Mouse (Mus musculus) midbrain, embryonic 16.5 days (tissue): ENCODE data around the gene Pkp2. TPM values are rescaled to one million over a fixed set of nuclear protein-coding genes. Genes with fewer than 3 reads are reported as not detected.
"Not testable (repeated sequence)": the region's sequence is repeated elsewhere in the genome, so short reads cannot be mapped to it uniquely, and the experiment has no call there.

Experiments used
- ATAC-seq: fragments of 200-750 bp; cut with Nextera tagmentation; 2 replicates; pipeline ENCODE4 v1.8.0; 2017; ENCODE audit warnings: moderate TSS enrichment
- H3K27ac ChIP-seq: fragments of 300-500 bp; sonication (generic); 2 replicates; pipeline ENCODE4 v1.5.1; 2014; ENCODE audit warnings: mild to moderate bottlenecking, low read length, mixed read lengths
- H3K27me3 ChIP-seq: fragments of 300-500 bp; sonication (generic); 2 replicates; pipeline ENCODE4 v1.6.1; 2014; ENCODE audit warnings: low read depth, low read length, mixed read lengths; ENCODE audit not compliant: control insufficient read depth, insufficient read depth
- H3K36me3 ChIP-seq: fragments of 300-500 bp; sonication (generic); 2 replicates; pipeline ENCODE4 v1.6.1; 2014; ENCODE audit warnings: mild to moderate bottlenecking, low read length, moderate library complexity, mixed read lengths; ENCODE audit not compliant: control insufficient read depth, insufficient read depth
- H3K4me1 ChIP-seq: fragments of 300-500 bp; sonication (generic); 2 replicates; pipeline ENCODE4 v1.6.1; 2014; ENCODE audit warnings: mild to moderate bottlenecking, low read length, mixed read lengths; ENCODE audit not compliant: control insufficient read depth, insufficient read depth
- H3K4me2 ChIP-seq: fragments of 300-500 bp; sonication (generic); 2 replicates; pipeline ENCODE4 v1.6.1; 2014; ENCODE audit warnings: mild to moderate bottlenecking, low read length, mixed read lengths
- H3K4me3 ChIP-seq: fragments of 300-500 bp; sonication (generic); 2 replicates; pipeline ENCODE4 v1.5.1; 2014; ENCODE audit warnings: low read depth, mild to moderate bottlenecking, low read length, moderate library complexity, mixed read lengths
- H3K9ac ChIP-seq: fragments of 300-500 bp; sonication (generic); 2 replicates; pipeline ENCODE4 v1.6.1; 2014; ENCODE audit warnings: low read depth, low read length, mixed read lengths
- H3K9me3 ChIP-seq: fragments of 300-500 bp; sonication (generic); replicated peaks from 2 replicates; pipeline ENCODE4 v1.6.1; 2014; ENCODE audit warnings: mild to moderate bottlenecking, low read length, mixed read lengths; ENCODE audit not compliant: control insufficient read depth, poor library complexity, severe bottlenecking
- WGBS: fragments of 180-500 bp; shearing (Covaris S2); extraction: QIAGEN DNeasy Blood & Tissue Kit; methylation state at CpG from one replicate; pipeline ENCODE4 v1.1.7; 2014; 5-methylcytosine and 5-hydroxymethylcytosine counted together
- polyA plus RNA-seq: library from polyadenylated mRNA; unstranded; fragments of >200 nt; fragmentation: Nextera tagmentation; extraction: Ambion mirVana; gene quantifications from 2 replicates; pipeline ENCODE4 v1.2.1, GENCODE M21; 2015

Pkp2 gene
- polyA plus RNA-seq, 1 experiment from 2014 or later: 0.85 TPM

DNA sequence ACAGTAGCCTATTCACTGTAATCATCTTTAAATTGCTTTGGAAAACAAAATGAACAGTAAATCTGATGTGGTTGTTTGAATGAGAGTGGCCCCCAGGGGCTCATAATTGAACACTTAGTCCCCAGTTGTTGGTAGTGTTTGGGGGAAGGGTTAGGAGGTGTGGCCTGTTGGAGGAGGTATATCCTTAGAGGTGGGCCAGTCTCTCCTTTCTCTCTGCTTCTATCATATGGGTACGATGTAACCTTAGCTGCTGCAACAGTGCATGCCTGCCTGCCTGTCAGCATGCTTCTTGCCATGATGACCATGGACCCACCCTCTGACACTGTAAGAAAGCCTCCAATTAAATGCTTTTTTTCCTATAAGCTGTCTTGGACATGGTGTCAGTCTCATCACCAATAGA, 9.5 kb downstream of the Pkp2 start:
- H3K4me3 ChIP-seq: no peak overlapping the region
- H3K27ac ChIP-seq: no peak overlapping the region
- H3K4me1 ChIP-seq: no peaks in the 10 kb centered on the region
- no peaks in the 10 kb centered on the region for H3K27me3 ChIP-seq
- no peak for ATAC-seq
- no peak overlapping the region for H3K9ac ChIP-seq
- no peaks in the 10 kb centered on the region for H3K36me3 ChIP-seq
- 79% methylated on average over 1 of the region's 1 CpGs for WGBS
- H3K4me2 ChIP-seq: no peak overlapping the region
- no peaks in the 10 kb centered on the region for H3K9me3 ChIP-seq

DNA sequence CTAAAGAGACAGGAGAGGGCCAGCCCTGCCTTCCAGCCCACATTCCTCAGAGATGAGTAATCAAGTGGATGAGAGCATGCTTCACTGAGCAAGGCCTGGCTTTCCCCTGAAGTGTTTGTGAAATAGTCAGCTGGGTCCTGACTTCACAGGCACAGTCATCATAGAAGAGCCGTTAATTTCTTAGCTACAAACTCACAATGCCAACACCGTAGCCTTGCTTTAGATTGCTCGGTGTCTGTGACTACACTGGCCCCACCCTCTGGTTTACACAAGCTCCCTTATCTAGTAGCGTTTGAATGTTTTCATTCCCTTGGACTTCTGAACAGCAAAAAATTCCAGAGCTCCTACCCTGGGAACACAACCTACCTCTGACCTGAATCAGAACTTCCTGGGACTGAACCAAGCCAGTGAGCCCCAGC, 11.4 kb downstream of the Pkp2 start:
- H3K4me2 ChIP-seq: no peak overlapping the region
- H3K27me3 ChIP-seq: no peaks in the 10 kb centered on the region
- ATAC-seq: no peak
- no peak overlapping the region for H3K9ac ChIP-seq
- H3K27ac ChIP-seq: no peak overlapping the region
- H3K4me1 ChIP-seq: no peaks in the 10 kb centered on the region
- whole genome bisulfite sequencing: 19% methylated on average over 4 of the region's 4 CpGs
- no peak overlapping the region for H3K4me3 ChIP-seq
- no peaks in the 10 kb centered on the region for H3K9me3 ChIP-seq
- no peaks in the 10 kb centered on the region for H3K36me3 ChIP-seq

DNA sequence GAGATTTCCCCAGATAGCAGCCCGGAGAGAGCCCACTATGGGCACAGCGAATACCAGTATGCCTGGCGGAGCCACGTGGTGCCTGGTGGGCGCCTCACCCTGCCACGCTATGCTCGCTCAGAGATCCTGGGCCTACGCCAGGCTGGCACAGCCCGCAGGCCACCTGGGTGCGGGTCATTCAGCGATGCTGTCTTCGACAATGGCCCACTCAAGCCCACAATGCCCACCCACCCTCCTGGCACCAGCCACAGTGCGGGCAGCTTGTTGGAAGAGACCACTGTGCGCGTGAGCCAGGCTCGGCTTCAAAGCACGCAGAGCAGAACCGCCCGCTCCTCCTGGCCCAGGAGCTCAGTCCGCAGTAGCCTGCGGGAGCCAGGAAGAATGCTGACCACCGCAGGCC, 12.7 kb downstream of the Pkp2 start:
- no peak overlapping the region for H3K9ac ChIP-seq
- no peak overlapping the region for H3K27ac ChIP-seq
- H3K9me3 ChIP-seq: no peaks in the 10 kb centered on the region
- H3K27me3 ChIP-seq: no peaks in the 10 kb centered on the region
- no peak overlapping the region for H3K4me3 ChIP-seq
- WGBS: 93% methylated on average over 22 of the region's 22 CpGs
- ATAC-seq: no peak
- H3K4me1 ChIP-seq: no peaks in the 10 kb centered on the region
- no peaks in the 10 kb centered on the region for H3K36me3 ChIP-seq
- no peak overlapping the region for H3K4me2 ChIP-seq

DNA sequence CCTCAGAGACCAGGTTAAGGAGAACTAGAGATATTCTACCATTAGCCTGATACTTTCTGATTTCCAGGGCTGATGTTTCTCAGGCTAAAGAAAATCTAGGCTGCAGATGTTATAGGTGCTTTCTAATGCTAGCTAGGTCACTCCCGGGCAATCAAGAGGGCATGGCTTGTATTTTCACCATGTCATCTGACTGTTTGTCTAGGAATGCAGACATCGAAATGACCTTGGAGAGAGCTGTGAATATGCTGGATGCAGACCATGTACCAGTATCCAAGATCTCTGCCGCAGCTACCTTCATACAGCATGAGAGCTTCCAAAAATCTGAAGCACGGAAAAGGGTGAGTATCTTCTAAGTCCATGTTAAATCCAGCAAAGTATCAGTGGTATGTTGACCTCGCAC, 17.3 kb downstream of the Pkp2 start:
- WGBS: 97% methylated on average over 5 of the region's 5 CpGs
- no peak for ATAC-seq
- H3K27ac ChIP-seq: no peak overlapping the region
- H3K27me3 ChIP-seq: no peaks in the 10 kb centered on the region
- H3K9ac ChIP-seq: no peak overlapping the region
- H3K4me2 ChIP-seq: no peak overlapping the region
- no peak overlapping the region for H3K4me3 ChIP-seq
- H3K36me3 ChIP-seq: no peaks in the 10 kb centered on the region
- H3K4me1 ChIP-seq: no peaks in the 10 kb centered on the region
- no peaks in the 10 kb centered on the region for H3K9me3 ChIP-seq

DNA sequence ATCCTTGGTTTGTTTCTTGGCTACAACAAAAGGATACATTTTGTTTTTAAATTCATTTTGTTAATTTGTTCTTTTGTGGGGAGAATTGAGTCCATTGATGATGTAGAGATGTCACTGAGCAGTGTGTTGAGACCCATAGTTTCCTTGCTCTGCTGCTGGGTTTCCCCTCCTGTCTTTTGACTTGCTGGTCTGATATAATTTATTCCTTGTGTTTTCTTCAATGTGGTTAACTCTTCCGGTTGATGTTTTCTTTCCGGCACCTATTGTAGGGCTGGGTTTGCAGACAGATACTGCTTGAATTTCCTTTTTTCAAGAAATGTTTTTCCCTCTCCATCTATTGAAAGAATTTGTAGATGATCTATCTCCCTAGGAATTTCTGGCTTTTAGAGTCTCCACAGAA, 20.8 kb downstream of the Pkp2 start:
- no peak for ATAC-seq
- H3K27me3 ChIP-seq: no peaks in the 10 kb centered on the region
- H3K27ac ChIP-seq: no peak overlapping the region
- no peaks in the 10 kb centered on the region for H3K36me3 ChIP-seq
- no peak overlapping the region for H3K9ac ChIP-seq
- no peak overlapping the region for H3K4me3 ChIP-seq
- 91% methylated on average over 2 of the region's 2 CpGs for WGBS
- H3K4me1 ChIP-seq: no peaks in the 10 kb centered on the region
- H3K9me3 ChIP-seq: no peaks in the 10 kb centered on the region
- H3K4me2 ChIP-seq: no peak overlapping the region

DNA sequence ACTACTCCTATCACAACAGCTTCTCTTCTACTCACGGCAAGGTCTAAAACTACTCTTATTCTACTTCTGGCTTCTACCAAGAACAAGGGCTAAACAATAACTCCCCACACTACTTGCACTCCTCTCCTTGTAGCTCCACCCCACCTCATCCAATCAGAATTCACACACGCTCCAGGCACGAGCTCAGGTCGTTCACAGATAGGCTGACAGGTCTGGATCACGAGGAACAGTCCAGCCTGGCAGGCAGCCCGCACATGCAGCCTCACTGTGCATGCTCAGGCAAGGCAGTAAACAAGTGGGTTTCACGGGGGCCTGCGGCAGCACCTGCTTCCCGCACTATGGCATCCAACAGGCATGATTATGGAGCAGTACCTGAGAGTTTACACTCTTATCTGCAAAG, 23.6 kb downstream of the Pkp2 start:
- not testable (repeated sequence) for H3K9me3 ChIP-seq, H3K4me1 ChIP-seq, H3K36me3 ChIP-seq, H3K9ac ChIP-seq, H3K4me3 ChIP-seq, H3K27ac ChIP-seq, ATAC-seq, H3K27me3 ChIP-seq, H3K4me2 ChIP-seq
- 86% methylated on average over 9 of the region's 9 CpGs for WGBS

DNA sequence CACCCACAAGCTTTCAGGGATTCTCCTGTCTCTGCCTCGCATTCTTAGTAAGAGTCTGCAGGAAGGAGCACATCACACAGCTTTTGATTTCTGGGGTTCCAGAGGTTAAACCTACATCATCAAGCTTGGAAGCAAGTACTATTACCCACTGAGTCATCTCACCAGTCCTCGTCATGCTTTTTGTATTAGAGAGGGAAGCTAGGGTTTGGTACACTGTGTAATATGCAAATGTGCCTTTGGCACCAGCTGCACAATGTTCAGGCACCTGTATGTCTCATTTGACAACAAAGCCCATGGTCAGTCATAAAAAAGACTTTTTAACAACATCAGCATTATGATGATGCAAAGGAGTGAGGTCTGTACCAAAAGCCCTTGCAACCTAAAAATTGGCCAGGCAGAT, 25.2 kb downstream of the Pkp2 start:
- ATAC-seq: no peak
- Histone ChIP-seq H3K4me1 (no peaks in the 10 kb centered on the region), H3K9me3 (no peaks in the 10 kb centered on the region), H3K4me2 (no peak overlapping the region), H3K4me3 (no peak overlapping the region), H3K36me3 (no peaks in the 10 kb centered on the region), H3K9ac (no peak overlapping the region), H3K27me3 (no peaks in the 10 kb centered on the region), H3K27ac (no peak overlapping the region)
- 87% methylated on average over 2 of the region's 2 CpGs for WGBS

DNA sequence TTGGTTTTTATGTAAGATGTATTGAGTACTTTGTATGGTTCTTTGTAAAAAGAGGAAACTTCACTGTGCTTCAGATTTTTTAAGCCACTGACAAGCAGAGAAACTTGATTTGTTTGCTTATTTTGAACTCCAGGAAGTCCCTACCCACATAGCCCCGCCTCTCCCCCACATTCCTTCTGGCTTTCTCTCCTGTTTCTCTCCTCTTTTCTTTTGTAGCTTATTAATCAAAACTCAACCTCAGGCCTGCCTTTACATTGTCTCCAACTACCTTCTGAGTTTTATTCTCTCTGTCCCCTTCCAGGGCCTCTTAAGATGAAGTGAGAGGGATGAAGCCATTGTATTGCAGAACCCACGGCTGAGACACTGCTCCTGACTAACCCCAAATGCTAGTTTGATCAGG, 31.6 kb downstream of the Pkp2 start:
- no peak overlapping the region for H3K27ac ChIP-seq
- no peaks in the 10 kb centered on the region for H3K27me3 ChIP-seq
- no peaks in the 10 kb centered on the region for H3K9me3 ChIP-seq
- no peaks in the 10 kb centered on the region for H3K36me3 ChIP-seq
- 55% methylated on average over 2 of the region's 2 CpGs for WGBS
- H3K4me3 ChIP-seq: no peak overlapping the region
- no peak for ATAC-seq
- H3K9ac ChIP-seq: no peak overlapping the region
- H3K4me2 ChIP-seq: no peak overlapping the region
- no peaks in the 10 kb centered on the region for H3K4me1 ChIP-seq

DNA sequence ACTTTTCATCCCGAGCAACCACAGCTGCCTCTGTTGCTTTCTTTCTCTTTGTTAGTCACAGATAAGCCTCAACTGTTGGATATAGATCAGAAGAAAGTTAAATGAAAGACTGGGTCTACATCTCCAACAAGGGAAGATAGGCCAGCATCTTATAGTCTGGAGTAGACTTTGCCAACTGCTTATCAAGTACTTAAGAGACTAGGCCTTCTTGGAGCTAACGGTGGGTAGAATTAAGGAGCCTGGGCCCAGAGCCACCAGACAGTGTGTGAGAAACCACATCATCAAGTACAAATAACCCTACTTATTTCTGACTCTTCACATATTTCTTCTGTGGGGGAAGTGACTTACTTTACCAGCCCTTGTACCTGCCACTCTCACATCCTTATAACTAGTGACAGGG, 37.4 kb downstream of the Pkp2 start:
- no peak overlapping the region for H3K27ac ChIP-seq
- H3K4me2 ChIP-seq: no peak overlapping the region
- ATAC-seq: no peak
- no peaks in the 10 kb centered on the region for H3K9me3 ChIP-seq
- no peak overlapping the region for H3K9ac ChIP-seq
- no peak overlapping the region for H3K4me3 ChIP-seq
- H3K4me1 ChIP-seq: no peaks in the 10 kb centered on the region
- H3K36me3 ChIP-seq: no peaks in the 10 kb centered on the region
- WGBS: 66% methylated on average over 2 of the region's 2 CpGs
- no peaks in the 10 kb centered on the region for H3K27me3 ChIP-seq
